Mouse (Mus musculus): ENCODE results near the gene Rnf2.

Gene Rnf2

GRCm38 (mm10) chr1:151500531-151501361 lies at the start of gene Rnf2:
Gene Rnf2 (minus strand): TSS chr1:151500955.
- peak; percentile 91 for DNase-seq (ENCODE audit: low read depth, low spot score)

DNA sequence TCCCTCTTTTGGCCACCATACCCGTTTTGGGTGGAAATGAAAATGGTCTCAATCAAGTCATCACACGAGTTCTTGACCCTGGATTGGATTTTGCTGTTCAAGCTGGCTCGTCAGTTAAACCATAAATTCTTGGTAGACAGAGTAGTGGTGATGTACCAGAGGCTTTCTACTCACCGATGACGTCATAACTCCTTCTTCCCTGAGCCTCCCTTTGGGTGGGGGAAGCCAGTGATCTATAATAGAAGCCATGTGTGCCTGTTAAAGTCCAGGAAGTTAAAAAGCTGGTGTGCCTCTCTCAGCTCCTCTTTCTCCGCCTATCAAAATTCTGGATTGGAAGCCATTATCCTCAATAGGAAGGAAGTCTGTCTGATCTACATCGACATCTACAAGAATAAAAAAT lies 49.0 kb upstream of the Rnf2 start:
- DNase-seq (ENCODE audit: low read depth, low spot score), result no peak

DNA sequence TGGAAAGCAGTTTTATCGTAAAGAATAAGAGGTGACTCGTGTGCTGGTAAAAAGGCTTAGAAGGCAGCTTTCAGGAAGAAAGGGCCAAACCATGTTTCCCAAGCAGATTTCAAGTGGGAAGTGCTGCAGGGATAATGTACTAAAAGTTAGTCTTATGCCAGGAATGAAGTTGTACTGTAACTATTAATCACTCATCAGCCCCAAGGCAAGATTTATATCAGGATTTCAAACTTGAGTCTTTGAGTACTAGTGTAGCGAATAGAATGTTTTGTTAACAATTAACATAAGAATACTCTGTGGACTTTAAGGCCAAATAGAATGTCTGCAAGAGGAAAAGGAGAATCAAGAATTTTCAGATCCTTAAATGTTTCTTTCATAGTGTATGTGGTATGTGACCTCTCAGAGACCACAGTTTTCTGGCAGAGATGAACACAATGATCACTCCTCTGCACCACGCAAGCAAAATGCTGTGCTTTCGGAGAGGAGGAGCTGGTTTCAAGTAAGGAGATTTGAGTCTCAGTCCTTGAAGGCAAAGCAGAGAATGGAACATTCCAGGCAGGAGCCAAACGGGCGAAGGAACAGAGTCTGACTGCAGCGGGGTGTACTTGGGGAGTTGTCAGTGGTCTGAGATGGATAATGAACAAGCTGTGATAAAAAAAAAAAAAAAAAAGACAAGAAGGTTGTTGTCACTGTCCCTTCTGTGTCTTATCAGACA lies 48.3 kb upstream of the Rnf2 start:
- no peak for DNase-seq (ENCODE audit: low read depth, low spot score)

GRCm38 (mm10) chr1:151545571-151545970 lies 44.8 kb upstream of the Rnf2 start:
- peak; percentile 80 for DNase-seq (ENCODE audit: low read depth, low spot score)

DNA sequence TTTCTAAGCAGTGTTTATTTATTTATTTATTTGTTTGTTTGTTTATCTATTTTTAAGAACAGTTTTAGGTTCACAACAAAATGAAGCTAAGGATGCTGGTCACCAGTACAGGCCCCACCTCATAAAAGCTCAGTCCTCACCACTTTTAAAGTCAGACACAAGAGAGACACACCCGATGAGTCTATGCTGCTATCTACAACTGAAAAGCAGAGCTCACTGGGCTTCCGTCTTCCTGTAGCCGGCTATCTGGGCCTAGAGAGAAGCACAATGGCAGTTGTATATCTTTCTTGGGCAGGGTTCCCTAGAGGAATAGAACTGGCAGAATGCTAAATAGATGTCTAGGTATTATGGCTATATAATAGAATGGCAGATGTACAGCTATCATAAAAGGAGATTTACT lies 43.8 kb upstream of the Rnf2 start:
- DNase-seq (ENCODE audit: low read depth, low spot score), result peak; percentile 88

DNA sequence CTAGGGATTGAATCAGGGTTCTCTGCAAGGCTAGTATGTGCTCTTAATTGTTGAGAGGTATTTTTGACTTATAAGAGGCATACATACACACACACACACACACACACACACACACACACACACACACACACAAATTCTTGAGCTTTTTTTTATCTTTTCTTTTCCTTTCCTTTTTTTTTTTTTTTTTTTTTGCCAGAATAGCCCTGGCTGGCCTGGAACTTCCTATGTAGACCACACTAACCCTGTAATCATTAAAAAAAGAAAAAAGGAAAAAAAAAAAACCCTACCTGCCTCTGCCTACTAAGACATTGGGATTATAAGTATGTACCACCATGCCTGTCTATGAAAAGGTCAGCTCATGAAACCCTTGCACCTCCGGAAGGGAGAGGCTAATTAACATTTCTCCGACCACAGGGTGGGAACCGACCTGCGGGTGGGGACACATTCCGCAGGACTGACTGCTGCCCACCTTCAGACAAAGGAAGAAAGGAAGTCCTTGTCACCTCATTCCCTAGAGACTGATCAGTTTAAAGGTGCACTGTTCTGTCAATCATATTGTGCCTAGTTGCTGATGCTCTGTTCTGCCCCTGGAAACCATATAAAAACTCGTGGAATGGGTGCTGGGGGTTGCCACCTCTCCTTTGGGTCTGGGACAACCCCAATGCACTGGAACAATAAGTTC lies 43.2 kb upstream of the Rnf2 start:
- DNase-seq (ENCODE audit: low read depth, low spot score), result peak; percentile 89

DNA sequence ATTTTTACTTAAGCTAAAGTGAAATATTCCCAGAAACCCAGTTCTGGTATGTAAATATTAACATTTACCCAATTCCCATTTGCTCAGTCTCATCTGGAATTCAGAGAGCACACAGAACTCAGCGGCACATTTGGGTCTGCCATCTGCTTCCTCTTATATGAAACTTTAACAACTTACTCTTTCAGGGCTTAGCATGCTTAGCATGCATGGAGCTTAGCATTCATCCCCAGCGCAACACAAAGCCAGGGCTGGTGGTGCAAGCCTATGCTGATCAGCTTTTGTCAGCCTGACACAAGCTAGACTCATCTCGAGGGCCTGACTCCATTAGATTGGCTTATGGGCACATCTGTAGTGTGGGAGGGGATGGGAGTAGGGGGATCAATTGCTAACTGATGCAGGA lies 25.9 kb upstream of the Rnf2 start:
- no peak for DNase-seq (ENCODE audit: low read depth, low spot score)

GRCm38 (mm10) chr1:151517571-151518250 lies 17.0 kb upstream of the Rnf2 start:
- peak; percentile 85 for DNase-seq (ENCODE audit: low read depth, low spot score)

GRCm38 (mm10) chr1:151516871-151517270 lies 16.1 kb upstream of the Rnf2 start:
- DNase-seq (ENCODE audit: low read depth, low spot score), result no peak

- peak; percentile 95 for DNase-seq (ENCODE audit: low read depth, low spot score)
Observed at GRCm38 (mm10) chr1:151515733-151516132, 15.0 kb upstream of the Rnf2 start.

DNA sequence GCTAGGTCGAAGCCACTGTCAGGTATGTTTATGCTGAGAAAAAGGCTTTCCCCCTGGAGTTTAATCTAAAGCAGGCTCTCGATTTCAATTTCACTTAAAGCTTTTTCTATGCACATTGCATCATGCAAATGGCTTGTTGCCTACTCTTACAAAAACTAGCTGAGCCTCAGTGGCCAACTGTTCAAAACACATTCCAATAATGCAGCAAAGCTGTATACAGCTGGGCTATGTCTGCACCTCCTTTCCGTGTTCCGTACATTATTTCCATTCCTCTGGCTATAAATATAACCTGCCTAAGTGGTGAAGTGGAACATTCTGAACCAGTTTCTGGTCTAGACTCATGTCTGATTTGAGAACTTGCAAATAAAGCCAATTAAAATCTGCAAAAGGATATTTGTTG lies 13.4 kb upstream of the Rnf2 start:
- DNase-seq (ENCODE audit: low read depth, low spot score), result no peak

GRCm38 (mm10) chr1:151510811-151511210 lies 10.1 kb upstream of the Rnf2 start:
- DNase-seq (ENCODE audit: low read depth, low spot score), result no peak

DNA sequence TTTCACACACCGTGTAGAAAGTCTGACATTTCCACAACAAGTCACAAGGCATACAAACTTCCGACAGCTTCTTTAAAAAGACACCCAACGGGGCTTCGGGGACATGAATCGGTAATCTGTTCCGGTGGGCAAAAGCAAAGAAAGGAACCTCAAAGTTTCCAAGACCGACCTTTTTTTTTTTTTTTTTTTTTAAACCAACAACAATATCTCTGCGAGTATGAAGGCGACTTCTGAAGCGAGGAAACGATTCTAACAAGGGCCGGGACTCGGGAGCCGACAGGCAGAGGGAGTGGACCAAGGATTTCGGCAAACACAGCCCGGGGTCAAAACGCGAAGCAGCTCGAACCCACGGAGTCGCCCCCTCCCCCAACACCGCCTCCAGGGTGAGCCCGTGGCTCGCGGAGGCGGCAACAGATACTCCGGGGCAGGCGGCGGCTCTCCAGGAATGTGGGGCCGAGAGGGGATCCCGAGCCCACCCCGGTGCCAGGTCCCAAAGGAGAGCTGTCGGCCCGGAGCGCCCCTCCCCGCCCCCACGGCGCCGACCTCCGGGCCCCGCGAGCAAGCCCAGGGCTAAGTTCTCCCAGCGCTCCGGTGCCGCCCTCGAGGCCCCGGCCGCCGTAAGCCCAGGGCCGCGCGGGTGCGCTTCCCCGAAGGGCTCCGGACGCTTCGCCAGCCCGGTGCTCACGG lies 797 bp downstream of the Rnf2 start:
- DNase-seq (ENCODE audit: low read depth, low spot score), result peak; percentile 63

DNA sequence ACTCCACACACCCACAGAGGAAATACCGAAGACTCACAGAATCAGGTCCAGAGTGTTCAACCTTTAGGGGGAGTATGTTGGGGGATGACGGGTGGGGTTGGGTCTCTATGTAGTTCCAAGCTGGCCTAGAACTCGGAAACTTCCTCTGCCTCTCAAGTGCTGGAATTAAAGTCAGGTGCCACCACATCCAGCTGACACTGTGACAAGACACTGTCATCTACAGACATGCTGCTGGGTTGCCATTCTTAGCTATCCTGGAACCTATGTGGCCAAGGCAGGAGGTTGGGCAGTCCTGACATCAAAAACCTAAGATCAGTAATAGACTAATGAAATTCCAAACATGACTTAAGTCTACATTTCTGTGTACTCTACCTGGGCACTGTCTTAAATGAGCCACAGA lies 2.4 kb downstream of the Rnf2 start:
- no peak for DNase-seq (ENCODE audit: low read depth, low spot score)

DNA sequence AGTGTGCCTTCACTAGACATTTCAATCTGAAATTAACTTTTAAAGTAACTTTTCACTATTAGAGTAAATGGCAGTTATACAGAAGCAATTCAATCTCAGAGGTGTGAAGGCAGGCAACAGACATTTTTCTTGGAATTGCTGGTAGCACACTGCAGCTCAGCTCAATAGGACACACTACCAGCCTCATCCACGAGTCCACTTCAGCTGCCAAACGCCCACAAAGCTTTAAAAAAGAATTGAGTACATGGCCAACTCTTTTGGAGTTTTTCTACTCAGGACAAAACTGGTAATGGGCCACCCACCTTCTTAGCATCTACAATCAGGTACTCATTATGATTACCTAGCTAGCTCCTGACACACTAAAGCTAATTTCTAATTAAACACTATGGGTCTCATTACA lies 2.8 kb downstream of the Rnf2 start:
- DNase-seq (ENCODE audit: low read depth, low spot score), result no peak

- peak; percentile 87 for DNase-seq (ENCODE audit: low read depth, low spot score)
Observed at GRCm38 (mm10) chr1:151497028-151497427, 3.7 kb downstream of the Rnf2 start.

- no peak for DNase-seq (ENCODE audit: low read depth, low spot score)
Observed at GRCm38 (mm10) chr1:151495635-151496285, 5.0 kb downstream of the Rnf2 start.

DNA sequence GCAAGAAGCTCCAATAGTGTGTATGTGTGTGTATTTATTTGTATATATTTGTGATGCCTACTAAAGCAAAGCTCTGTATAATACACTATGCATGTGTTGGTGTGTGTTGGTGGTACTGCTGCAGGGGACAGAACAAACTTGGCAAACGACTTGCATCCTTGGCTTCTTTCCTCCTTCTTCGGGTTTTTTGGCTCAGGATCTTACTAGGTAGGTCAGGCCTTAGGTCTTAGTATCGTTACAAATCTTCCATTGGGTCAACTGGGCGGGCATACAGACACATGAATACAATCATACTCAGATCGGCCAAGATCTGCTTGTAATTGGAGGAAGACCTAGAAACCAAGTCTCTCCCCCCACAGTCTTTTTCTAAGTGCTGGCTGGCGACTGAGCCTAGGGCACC lies 6.0 kb downstream of the Rnf2 start:
- DNase-seq (ENCODE audit: low read depth, low spot score), result no peak

GRCm38 (mm10) chr1:151493826-151494225 lies 6.9 kb downstream of the Rnf2 start:
- DNase-seq (ENCODE audit: low read depth, low spot score), result no peak

- DNase-seq (ENCODE audit: low read depth, low spot score), result no peak
Observed at GRCm38 (mm10) chr1:151492419-151492818, 8.3 kb downstream of the Rnf2 start.

DNA sequence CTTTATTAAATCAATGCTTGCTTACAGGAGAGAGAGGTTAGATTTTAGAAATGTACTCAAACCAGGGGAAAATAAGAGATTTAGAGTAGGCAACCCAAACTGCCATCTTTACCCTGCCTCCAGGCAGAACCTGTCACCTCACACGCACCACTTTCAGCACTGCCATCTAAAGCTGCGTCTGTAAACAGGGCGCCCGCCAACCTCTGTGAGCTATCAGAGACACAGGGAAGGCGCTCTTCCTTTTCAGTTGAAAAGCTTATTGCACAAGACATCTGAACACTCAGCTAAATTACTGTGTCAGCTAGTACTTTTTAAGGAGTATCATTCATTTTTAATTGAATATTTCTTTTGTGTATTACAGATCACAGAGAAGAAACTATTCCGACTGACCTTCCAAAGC lies 10.9 kb downstream of the Rnf2 start:
- no peak for DNase-seq (ENCODE audit: low read depth, low spot score)
